Mouse (Mus musculus) hindbrain, embryonic 14.5 days (tissue): ENCODE data around the gene Adipor2. TPM values are rescaled to one million over a fixed set of nuclear protein-coding genes. Genes with fewer than 3 reads are reported as not detected.

Experiments used
- ATAC-seq: fragments of 200-750 bp; cut with Nextera tagmentation; 2 replicates; pipeline ENCODE4 v1.8.0; 2017; ENCODE audit warnings: moderate number of reproducible peaks, mild to moderate bottlenecking, moderate TSS enrichment, moderate library complexity; ENCODE audit not compliant: low FRiP score
- DNase-seq: peaks from one replicate; pipeline ENCODE4 v3.0.0-alpha.2; 2015; ENCODE audit warnings: low spot score
- H3K27ac ChIP-seq: fragments of 300-500 bp; sonication (generic); 2 replicates; pipeline ENCODE4 v1.5.1; 2014; ENCODE audit warnings: mild to moderate bottlenecking, moderate library complexity
- H3K27me3 ChIP-seq: fragments of 300-500 bp; sonication (generic); 2 replicates; pipeline ENCODE4 v1.6.1; 2014; ENCODE audit warnings: mild to moderate bottlenecking, low read length, mixed read lengths; ENCODE audit not compliant: control insufficient read depth, insufficient read depth
- H3K36me3 ChIP-seq: fragments of 300-500 bp; sonication (generic); replicated peaks from 2 replicates; pipeline ENCODE4 v1.6.1; 2014; ENCODE audit not compliant: control insufficient read depth, insufficient read depth
- H3K4me1 ChIP-seq: fragments of 300-500 bp; sonication (generic); replicated peaks from 2 replicates; pipeline ENCODE4 v1.6.1; 2014; ENCODE audit warnings: antibody characterized with exemption, low read length, mixed read lengths; ENCODE audit not compliant: control insufficient read depth, insufficient read depth
- H3K4me2 ChIP-seq: fragments of 300-500 bp; sonication (generic); replicated peaks from 2 replicates; pipeline ENCODE4 v1.6.1; 2014; ENCODE audit warnings: mild to moderate bottlenecking, moderate library complexity
- H3K4me3 ChIP-seq: fragments of 300-500 bp; sonication (generic); replicated peaks from 2 replicates; pipeline ENCODE4 v1.5.1; 2014; ENCODE audit warnings: mild to moderate bottlenecking, low read length
- H3K9ac ChIP-seq: fragments of 300-500 bp; sonication (generic); 2 replicates; pipeline ENCODE4 v1.6.1; 2014
- H3K9me3 ChIP-seq: fragments of 300-500 bp; sonication (generic); 2 replicates; pipeline ENCODE4 v1.6.1; 2016; ENCODE audit warnings: low read length; ENCODE audit not compliant: control insufficient read depth
- whole genome bisulfite sequencing: fragments of 180-500 bp; shearing (Covaris S2); extraction: QIAGEN DNeasy Blood & Tissue Kit; methylation state at CpG from one replicate; pipeline ENCODE4 v1.1.7; 2014; 5-methylcytosine and 5-hydroxymethylcytosine counted together
- polyA plus RNA-seq: library from polyadenylated mRNA; unstranded; fragments of >200 nt; fragmentation: Nextera tagmentation; extraction: Ambion mirVana; gene quantifications from 2 replicates; pipeline ENCODE4 v1.2.1, GENCODE M21; 2014

The Adipor2 gene
- polyA plus RNA-seq, 1 experiment from 2014 or later, result 27.3 TPM

GRCm38 (mm10) chr6:119329936-119330335 is 87.6 kb downstream of the Adipor2 start:
- Histone ChIP-seq H3K4me1 (peaks cover 44% of the 10 kb centered on the region), H3K36me3 (no peaks in the 10 kb centered on the region), H3K27ac (peak overlapping the region; percentile 77), H3K4me2 (peak overlapping the region; percentile 85), H3K9me3 (no peaks in the 10 kb centered on the region), H3K4me3 (peak overlapping the region; percentile 57), H3K9ac (peak overlapping the region; percentile 82), H3K27me3 (peaks cover 4% of the 10 kb centered on the region; the same call in 1 of the 2 replicates)
- ATAC-seq, result no peak; the same call in 1 of the 2 replicates
- DNase-seq, result no peak
- 14% methylated on average over 6 of the region's 6 CpGs for WGBS

- peaks cover 44% of the 10 kb centered on the region for H3K4me1 ChIP-seq
- H3K27me3 ChIP-seq, result peaks cover 4% of the 10 kb centered on the region; the same call in 1 of the 2 replicates
- H3K9me3 ChIP-seq, result no peaks in the 10 kb centered on the region
- 2% methylated on average over 8 of the region's 8 CpGs for WGBS
- H3K4me2 ChIP-seq, result peak overlapping the region; percentile 85
- DNase-seq (peak; percentile 72), ATAC-seq (peak; percentile 79)
- H3K36me3 ChIP-seq, result no peaks in the 10 kb centered on the region
- H3K27ac ChIP-seq, result peak overlapping the region; percentile 77
- H3K4me3 ChIP-seq, result peak overlapping the region; percentile 57
- peak overlapping the region; percentile 82 for H3K9ac ChIP-seq
These were observed 88.2 kb downstream of the Adipor2 start for GRCm38 (mm10) chr6:119329215-119329714.

- H3K27me3 ChIP-seq, result peaks cover 4% of the 10 kb centered on the region; the same call in 1 of the 2 replicates
- ATAC-seq (peak; percentile 15; the same call in 1 of the 2 replicates), DNase-seq (no peak)
- peak overlapping the region; percentile 82 for H3K9ac ChIP-seq
- H3K36me3 ChIP-seq, result no peaks in the 10 kb centered on the region
- peak overlapping the region; percentile 85 for H3K4me2 ChIP-seq
- 10% methylated on average over 11 of the region's 11 CpGs for WGBS
- H3K4me1 ChIP-seq, result peaks cover 44% of the 10 kb centered on the region
- peak overlapping the region; percentile 77 for H3K27ac ChIP-seq
- H3K9me3 ChIP-seq, result no peaks in the 10 kb centered on the region
- H3K4me3 ChIP-seq, result peak overlapping the region; percentile 57
These were observed 88.9 kb downstream of the Adipor2 start for GRCm38 (mm10) chr6:119328521-119329115.

- Histone ChIP-seq H3K27me3 (peaks cover 4% of the 10 kb centered on the region; the same call in 1 of the 2 replicates), H3K9ac (no peak overlapping the region), H3K4me3 (no peak overlapping the region), H3K9me3 (no peaks in the 10 kb centered on the region), H3K4me2 (no peak overlapping the region), H3K4me1 (peaks cover 44% of the 10 kb centered on the region), H3K36me3 (no peaks in the 10 kb centered on the region), H3K27ac (no peak overlapping the region)
- DNase-seq, result no peak
- 23% methylated on average over 7 of the region's 7 CpGs for WGBS
- no peak for ATAC-seq
These were observed 91.0 kb downstream of the Adipor2 start for GRCm38 (mm10) chr6:119326541-119326940.

GRCm38 (mm10) chr6:119325978-119326377 is 91.5 kb downstream of the Adipor2 start:
- Histone ChIP-seq H3K4me1 (peaks cover 43% of the 10 kb centered on the region), H3K9ac (no peak overlapping the region)
- ATAC-seq, result no peak

GRCm38 (mm10) chr6:119324776-119325175 is 92.7 kb downstream of the Adipor2 start:
- H3K4me2 ChIP-seq, result no peak overlapping the region
- no peak overlapping the region for H3K27ac ChIP-seq
- 0 out of 2 replicates have a peak, but pooled peaks cover 4% of the 10 kb centered on the region for H3K36me3 ChIP-seq
- no peak for DNase-seq
- H3K9me3 ChIP-seq, result no peaks in the 10 kb centered on the region
- H3K4me3 ChIP-seq, result no peak overlapping the region
- WGBS, result 49% methylated on average over 10 of the region's 10 CpGs
- no peak for ATAC-seq
- no peaks in the 10 kb centered on the region; the same call in 1 of the 2 replicates for H3K27me3 ChIP-seq
- H3K4me1 ChIP-seq, result peaks cover 32% of the 10 kb centered on the region
- H3K9ac ChIP-seq, result no peak overlapping the region

More at GRCm38 (mm10) chr6:119325978-119326377, 91.5 kb downstream of the Adipor2 start:
- DNase-seq, result no peak
- Histone ChIP-seq H3K9me3 (no peaks in the 10 kb centered on the region), H3K36me3 (no peaks in the 10 kb centered on the region), H3K4me2 (no peak overlapping the region), H3K4me3 (no peak overlapping the region), H3K27ac (no peak overlapping the region), H3K27me3 (peaks cover 4% of the 10 kb centered on the region; the same call in 1 of the 2 replicates)
- whole genome bisulfite sequencing, result 72% methylated on average over 6 of the region's 6 CpGs

- no peaks in the 10 kb centered on the region for H3K27me3 ChIP-seq
- no peak overlapping the region for H3K4me3 ChIP-seq
- H3K36me3 ChIP-seq, result 0 out of 2 replicates have a peak, but pooled peaks cover 4% of the 10 kb centered on the region
- H3K4me2 ChIP-seq, result no peak overlapping the region
- no peak for DNase-seq
- no peak overlapping the region for H3K27ac ChIP-seq
- 77% methylated on average over 7 of the region's 7 CpGs for WGBS
- H3K9ac ChIP-seq, result no peak overlapping the region
- H3K4me1 ChIP-seq, result peaks cover 10% of the 10 kb centered on the region; the same call in 1 of the 2 replicates
- no peaks in the 10 kb centered on the region for H3K9me3 ChIP-seq
- no peak for ATAC-seq
These were observed 95.8 kb downstream of the Adipor2 start for GRCm38 (mm10) chr6:119321752-119322151.

- WGBS, result 50% methylated on average over 16 of the region's 16 CpGs
- Histone ChIP-seq H3K4me2 (no peak overlapping the region), H3K27ac (no peak overlapping the region), H3K4me1 (no peaks in the 10 kb centered on the region), H3K4me3 (no peak overlapping the region), H3K27me3 (no peaks in the 10 kb centered on the region), H3K9ac (no peak overlapping the region), H3K9me3 (no peaks in the 10 kb centered on the region), H3K36me3 (0 out of 2 replicates have a peak, but pooled peaks cover 9% of the 10 kb centered on the region)
- no peak for ATAC-seq
- DNase-seq, result no peak
These were observed 97.0 kb downstream of the Adipor2 start for GRCm38 (mm10) chr6:119320481-119320880.

- Histone ChIP-seq H3K36me3 (0 out of 2 replicates have a peak, but pooled peaks cover 9% of the 10 kb centered on the region), H3K9me3 (no peaks in the 10 kb centered on the region), H3K27me3 (no peaks in the 10 kb centered on the region), H3K4me3 (no peak overlapping the region), H3K4me2 (no peak overlapping the region), H3K9ac (no peak overlapping the region), H3K4me1 (0 out of 2 replicates have a peak, but pooled peaks cover 5% of the 10 kb centered on the region), H3K27ac (0 out of 2 replicates have a peak overlapping the region, but pooled peaks have one; percentile 14)
- DNase-seq (no peak), ATAC-seq (no peak)
- 85% methylated on average over 2 of the region's 2 CpGs for WGBS
These were observed 98.1 kb downstream of the Adipor2 start for GRCm38 (mm10) chr6:119319358-119319757.
